Mouse (Mus musculus): Measurements from ENCODE around the gene BC029722. TPM values are rescaled to one million over a fixed set of nuclear protein-coding genes. Genes with fewer than 3 reads are reported as not detected.
"Not testable (repeated sequence)": the region's sequence is repeated elsewhere in the genome, so short reads cannot be mapped to it uniquely, and the experiment has no call there.

BC029722 gene
- polyA plus RNA-seq, 1 experiment from 2014 or later = 28.4 TPM

- TF ChIP-seq CTCF (IDR thresholded peaks at IDR 0.05; ENCODE audit: low read depth) = no peak
- no peak within 1 kb of the TSS for H3K4me2 ChIP-seq (ENCODE audit: low read length)
- no peak within 1 kb of the TSS for H3K27ac ChIP-seq
- no peaks in the 10 kb centered on the region for H3K4me1 ChIP-seq (replicated peaks; ENCODE audit: insufficient read depth, low read length)
- H3K9me3 ChIP-seq (replicated peaks; ENCODE audit: low read length) = no peaks in the 10 kb centered on the region
- no peaks in the 10 kb centered on the region for H3K36me3 ChIP-seq (ENCODE audit: insufficient read depth, low read length)
- ATAC-seq (replicated peaks; ENCODE audit: low FRiP score, low read depth) (no peak), DNase-seq (ENCODE audit: low spot score) (no peak)
- no peak within 1 kb of the TSS for H3K9ac ChIP-seq (ENCODE audit: low read depth, low read length)
- H3K4me3 ChIP-seq (replicated peaks; ENCODE audit: low read depth, low read length) = no peak within 1 kb of the TSS
- H3K27me3 ChIP-seq (ENCODE audit: insufficient read depth, low read length) = no peaks in the 10 kb centered on the region
- WGBS = 65% methylated on average over 9 of the region's 9 CpGs
Observed at GRCm38 (mm10) chr2:155834732-155835131, 15.5 kb upstream of the BC029722 start, which contains the start of gene Fam83c. Fam83c (minus strand) TSS chr2:155834854.

GRCm38 (mm10) chr2:155832087-155832486 lies 12.9 kb upstream of the BC029722 start:
- 77% methylated on average over 1 of the region's 1 CpGs for whole genome bisulfite sequencing
- not testable (repeated sequence) for H3K4me1 ChIP-seq (replicated peaks; ENCODE audit: insufficient read depth, low read length); H3K9ac ChIP-seq (ENCODE audit: low read depth, low read length); H3K4me2 ChIP-seq (ENCODE audit: low read length); ATAC-seq (replicated peaks; ENCODE audit: low FRiP score, low read depth); DNase-seq (ENCODE audit: low spot score); H3K36me3 ChIP-seq (ENCODE audit: insufficient read depth, low read length); H3K4me3 ChIP-seq (replicated peaks; ENCODE audit: low read depth, low read length); H3K9me3 ChIP-seq (replicated peaks; ENCODE audit: low read length); H3K27ac ChIP-seq; H3K27me3 ChIP-seq (ENCODE audit: insufficient read depth, low read length)
- TF ChIP-seq CTCF (IDR thresholded peaks at IDR 0.05; ENCODE audit: low read depth) = peak; percentile 47

- H3K9me3 ChIP-seq (replicated peaks; ENCODE audit: low read length) = no peaks in the 10 kb centered on the region
- 62% methylated on average over 9 of the region's 9 CpGs for WGBS
- peaks cover 6% of the 10 kb centered on the region; the same call in 1 of the 2 replicates for H3K4me1 ChIP-seq (replicated peaks; ENCODE audit: insufficient read depth, low read length)
- H3K27me3 ChIP-seq (ENCODE audit: insufficient read depth, low read length) = no peaks in the 10 kb centered on the region
- no peak overlapping the region for H3K9ac ChIP-seq (ENCODE audit: low read depth, low read length)
- no peak overlapping the region for H3K4me3 ChIP-seq (replicated peaks; ENCODE audit: low read depth, low read length)
- ATAC-seq (replicated peaks; ENCODE audit: low FRiP score, low read depth) = no peak
- H3K36me3 ChIP-seq (ENCODE audit: insufficient read depth, low read length) = no peaks in the 10 kb centered on the region
- DNase-seq (ENCODE audit: low spot score) = peak; percentile 57
- no peak overlapping the region for H3K4me2 ChIP-seq (ENCODE audit: low read length)
- H3K27ac ChIP-seq = no peak overlapping the region
- peak; percentile 64 for TF ChIP-seq CTCF (IDR thresholded peaks at IDR 0.05; ENCODE audit: low read depth)
Observed at GRCm38 (mm10) chr2:155831302-155831701, 12.1 kb upstream of the BC029722 start.

- H3K4me3 ChIP-seq (replicated peaks; ENCODE audit: low read depth, low read length) = no peak overlapping the region
- H3K9me3 ChIP-seq (replicated peaks; ENCODE audit: low read length) = no peaks in the 10 kb centered on the region
- no peak overlapping the region for H3K4me2 ChIP-seq (ENCODE audit: low read length)
- H3K9ac ChIP-seq (ENCODE audit: low read depth, low read length) = no peak overlapping the region
- H3K27me3 ChIP-seq (ENCODE audit: insufficient read depth, low read length) = no peaks in the 10 kb centered on the region
- TF ChIP-seq CTCF (IDR thresholded peaks at IDR 0.05; ENCODE audit: low read depth) = no peak
- 90% methylated on average over 8 of the region's 8 CpGs for WGBS
- no peaks in the 10 kb centered on the region for H3K36me3 ChIP-seq (ENCODE audit: insufficient read depth, low read length)
- ATAC-seq (replicated peaks; ENCODE audit: low FRiP score, low read depth) = no peak
- H3K27ac ChIP-seq = no peak overlapping the region
- DNase-seq (ENCODE audit: low spot score) = no peak
- peaks cover 6% of the 10 kb centered on the region; the same call in 1 of the 2 replicates for H3K4me1 ChIP-seq (replicated peaks; ENCODE audit: insufficient read depth, low read length)
Observed at GRCm38 (mm10) chr2:155830841-155831240, 11.6 kb upstream of the BC029722 start.

GRCm38 (mm10) chr2:155826630-155827424 lies 7.6 kb upstream of the BC029722 start, which contains the start of gene Eif6:
Eif6 (minus strand) TSS chr2:155826925.
- TF ChIP-seq CTCF (IDR thresholded peaks at IDR 0.05; ENCODE audit: low read depth) = no peak
- Histone ChIP-seq H3K4me2 (ENCODE audit: low read length) (peak within 1 kb of the TSS; percentile 74), H3K27ac (peak within 1 kb of the TSS; percentile 95), H3K9me3 (replicated peaks; ENCODE audit: low read length) (no peaks in the 10 kb centered on the region), H3K4me1 (replicated peaks; ENCODE audit: insufficient read depth, low read length) (peaks cover 6% of the 10 kb centered on the region; the same call in 1 of the 2 replicates), H3K9ac (ENCODE audit: low read depth, low read length) (peak within 1 kb of the TSS; percentile 79), H3K36me3 (ENCODE audit: insufficient read depth, low read length) (peaks cover 12% of the 10 kb centered on the region), H3K27me3 (ENCODE audit: insufficient read depth, low read length) (no peaks in the 10 kb centered on the region), H3K4me3 (replicated peaks; ENCODE audit: low read depth, low read length) (peak within 1 kb of the TSS; percentile 72)
- DNase-seq (ENCODE audit: low spot score) (peak; percentile 98), ATAC-seq (replicated peaks; ENCODE audit: low FRiP score, low read depth) (peak; percentile 93)
- 2% methylated on average over 27 of the region's 27 CpGs for WGBS

- DNase-seq (ENCODE audit: low spot score) = peak; percentile 26
- no peaks in the 10 kb centered on the region for H3K9me3 ChIP-seq (replicated peaks; ENCODE audit: low read length)
- ATAC-seq (replicated peaks; ENCODE audit: low FRiP score, low read depth) = peak; percentile 23; the same call in 1 of the 2 replicates
- peak overlapping the region; percentile 74 for H3K4me2 ChIP-seq (ENCODE audit: low read length)
- TF ChIP-seq CTCF (IDR thresholded peaks at IDR 0.05; ENCODE audit: low read depth) = no peak
- H3K36me3 ChIP-seq (ENCODE audit: insufficient read depth, low read length) = peaks cover 12% of the 10 kb centered on the region
- under 1% methylated on average over 52 of the region's 52 CpGs for WGBS
- H3K4me3 ChIP-seq (replicated peaks; ENCODE audit: low read depth, low read length) = peak overlapping the region; percentile 72
- peak overlapping the region; percentile 95 for H3K27ac ChIP-seq
- H3K4me1 ChIP-seq (replicated peaks; ENCODE audit: insufficient read depth, low read length) = peaks cover 6% of the 10 kb centered on the region; the same call in 1 of the 2 replicates
- peak overlapping the region; percentile 79 for H3K9ac ChIP-seq (ENCODE audit: low read depth, low read length)
- no peaks in the 10 kb centered on the region for H3K27me3 ChIP-seq (ENCODE audit: insufficient read depth, low read length)
Observed at GRCm38 (mm10) chr2:155825904-155826629, 6.8 kb upstream of the BC029722 start.

All from kidney, postnatal 0 days (tissue).